Mouse (Mus musculus) kidney, embryonic 15.5 days (tissue): ENCODE data around the gene Ephx1. TPM values are rescaled to one million over a fixed set of nuclear protein-coding genes. Genes with fewer than 3 reads are reported as not detected.
"Not testable (repeated sequence)": the region's sequence is repeated elsewhere in the genome, so short reads cannot be mapped to it uniquely, and the experiment has no call there.

ENCODE experiments used
- ATAC-seq: fragments of 200-750 bp; cut with Nextera tagmentation; replicated peaks from 2 replicates; pipeline ENCODE4 v1.8.0; 2017; ENCODE audit warnings: moderate TSS enrichment; ENCODE audit not compliant: low FRiP score
- H3K27ac ChIP-seq: fragments of 300-500 bp; sonication (generic); 2 replicates; pipeline ENCODE4 v1.5.1; 2015; ENCODE audit warnings: mild to moderate bottlenecking, inconsistent platforms
- H3K27me3 ChIP-seq: fragments of 300-500 bp; sonication (generic); 2 replicates; pipeline ENCODE4 v1.6.1; 2015; ENCODE audit warnings: inconsistent platforms
- H3K36me3 ChIP-seq: fragments of 300-500 bp; sonication (generic); 2 replicates; pipeline ENCODE4 v1.6.1; 2015; ENCODE audit warnings: inconsistent platforms
- H3K4me1 ChIP-seq: fragments of 300-500 bp; sonication (generic); 2 replicates; pipeline ENCODE4 v1.6.1; 2015; ENCODE audit warnings: inconsistent platforms
- H3K4me2 ChIP-seq: fragments of 300-500 bp; sonication (generic); 2 replicates; pipeline ENCODE4 v1.6.1; 2015; ENCODE audit warnings: moderate library complexity, mild to moderate bottlenecking, inconsistent platforms
- H3K4me3 ChIP-seq: fragments of 300-500 bp; sonication (generic); replicated peaks from 2 replicates; pipeline ENCODE4 v1.5.1; 2015; ENCODE audit warnings: mild to moderate bottlenecking, inconsistent platforms
- H3K9ac ChIP-seq: fragments of 300-500 bp; sonication (generic); 2 replicates; pipeline ENCODE4 v1.6.1; 2015; ENCODE audit warnings: mild to moderate bottlenecking, inconsistent platforms
- H3K9me3 ChIP-seq: fragments of 300-500 bp; sonication (generic); replicated peaks from 2 replicates; pipeline ENCODE4 v1.6.1; 2016; ENCODE audit warnings: inconsistent platforms
- WGBS: fragments of 180-500 bp; shearing (Covaris S2); methylation state at CpG from one replicate; pipeline ENCODE4 v1.1.7; 2015; ENCODE audit warnings: mixed read lengths; 5-methylcytosine and 5-hydroxymethylcytosine counted together
- polyA plus RNA-seq: library from polyadenylated mRNA; unstranded; fragments of >200 nt; fragmentation: Nextera tagmentation; extraction: Ambion mirVana; gene quantifications from 2 replicates; pipeline ENCODE4 v1.2.1, GENCODE M21; 2015

Gene Ephx1
- polyA plus RNA-seq, 1 experiment from 2014 or later: 5.8 TPM

- Histone ChIP-seq H3K4me1 (no peaks in the 10 kb centered on the region), H3K36me3 (no peaks in the 10 kb centered on the region), H3K27ac (no peak overlapping the region), H3K9me3 (no peaks in the 10 kb centered on the region), H3K4me3 (no peak overlapping the region), H3K9ac (no peak overlapping the region), H3K4me2 (no peak overlapping the region), H3K27me3 (no peaks in the 10 kb centered on the region)
- no peak for ATAC-seq
- 63% methylated on average over 3 of the region's 3 CpGs for WGBS
Observed at GRCm38 (mm10) chr1:180990671-180991070, 30.0 kb downstream of the Ephx1 start.

- H3K27me3 ChIP-seq: no peaks in the 10 kb centered on the region; the same call in 1 of the 2 replicates
- H3K36me3 ChIP-seq: no peaks in the 10 kb centered on the region
- no peak overlapping the region for H3K4me2 ChIP-seq
- H3K9ac ChIP-seq: no peak overlapping the region
- no peak overlapping the region for H3K27ac ChIP-seq
- WGBS: 4% methylated on average over 9 of the region's 9 CpGs
- H3K4me3 ChIP-seq: no peak overlapping the region
- ATAC-seq: no peak
- H3K9me3 ChIP-seq: no peaks in the 10 kb centered on the region
- H3K4me1 ChIP-seq: no peaks in the 10 kb centered on the region
Observed at GRCm38 (mm10) chr1:180987759-180988158, 32.9 kb downstream of the Ephx1 start.

GRCm38 (mm10) chr1:180986701-180987100 lies 34.0 kb downstream of the Ephx1 start:
- WGBS: 90% methylated on average over 8 of the region's 8 CpGs
- no peaks in the 10 kb centered on the region for H3K9me3 ChIP-seq
- H3K4me3 ChIP-seq: no peak overlapping the region
- no peak overlapping the region for H3K27ac ChIP-seq
- no peak for ATAC-seq
- no peak overlapping the region for H3K4me2 ChIP-seq
- no peaks in the 10 kb centered on the region for H3K4me1 ChIP-seq
- no peaks in the 10 kb centered on the region; the same call in 1 of the 2 replicates for H3K27me3 ChIP-seq
- no peak overlapping the region for H3K9ac ChIP-seq
- H3K36me3 ChIP-seq: no peaks in the 10 kb centered on the region

GRCm38 (mm10) chr1:180981298-180982046 lies 39.2 kb downstream of the Ephx1 start:
- not testable (repeated sequence) for H3K36me3 ChIP-seq, H3K27ac ChIP-seq, H3K4me2 ChIP-seq, H3K4me1 ChIP-seq, H3K9me3 ChIP-seq, H3K27me3 ChIP-seq, H3K9ac ChIP-seq, H3K4me3 ChIP-seq
- WGBS: 86% methylated on average over 7 of the region's 7 CpGs
- ATAC-seq: 0 out of 2 replicates have a peak, but pooled peaks have one; percentile 33

GRCm38 (mm10) chr1:180980464-180980863 lies 40.2 kb downstream of the Ephx1 start:
- Histone ChIP-seq H3K27me3 (no peaks in the 10 kb centered on the region; the same call in 1 of the 2 replicates), H3K9me3 (no peaks in the 10 kb centered on the region), H3K9ac (no peak overlapping the region), H3K36me3 (no peaks in the 10 kb centered on the region), H3K27ac (no peak overlapping the region), H3K4me2 (no peak overlapping the region), H3K4me3 (no peak overlapping the region), H3K4me1 (no peaks in the 10 kb centered on the region)
- ATAC-seq: no peak
- 70% methylated on average over 2 of the region's 2 CpGs for WGBS

GRCm38 (mm10) chr1:180979484-180980251 lies 41.0 kb downstream of the Ephx1 start:
- Histone ChIP-seq H3K36me3 (no peaks in the 10 kb centered on the region), H3K9me3 (no peaks in the 10 kb centered on the region), H3K27ac (no peak overlapping the region), H3K4me3 (no peak overlapping the region), H3K27me3 (no peaks in the 10 kb centered on the region; the same call in 1 of the 2 replicates), H3K4me1 (no peaks in the 10 kb centered on the region), H3K9ac (no peak overlapping the region), H3K4me2 (no peak overlapping the region)
- ATAC-seq: no peak
- WGBS: 84% methylated on average over 24 of the region's 24 CpGs

GRCm38 (mm10) chr1:180976110-180976679 lies 44.5 kb downstream of the Ephx1 start:
- Histone ChIP-seq H3K9me3 (no peaks in the 10 kb centered on the region), H3K27me3 (no peaks in the 10 kb centered on the region), H3K4me3 (no peak overlapping the region), H3K9ac (no peak overlapping the region), H3K27ac (no peak overlapping the region), H3K36me3 (no peaks in the 10 kb centered on the region), H3K4me2 (no peak overlapping the region), H3K4me1 (no peaks in the 10 kb centered on the region)
- 61% methylated on average over 4 of the region's 4 CpGs for WGBS
- no peak for ATAC-seq

GRCm38 (mm10) chr1:180974126-180974746 lies 46.5 kb downstream of the Ephx1 start:
- Histone ChIP-seq H3K27ac (no peak overlapping the region), H3K9me3 (no peaks in the 10 kb centered on the region), H3K27me3 (no peaks in the 10 kb centered on the region), H3K36me3 (no peaks in the 10 kb centered on the region), H3K4me1 (no peaks in the 10 kb centered on the region), H3K4me3 (no peak overlapping the region), H3K9ac (no peak overlapping the region), H3K4me2 (no peak overlapping the region)
- peak; percentile 59; the same call in 1 of the 2 replicates for ATAC-seq
- 55% methylated on average over 14 of the region's 14 CpGs for WGBS

GRCm38 (mm10) chr1:180972941-180973340 lies 47.8 kb downstream of the Ephx1 start:
- 86% methylated on average over 10 of the region's 11 CpGs for WGBS

GRCm38 (mm10) chr1:180967261-180967660 lies 53.4 kb downstream of the Ephx1 start:
- Histone ChIP-seq H3K27me3 (no peaks in the 10 kb centered on the region), H3K4me3 (no peak overlapping the region), H3K9ac (no peak overlapping the region), H3K27ac (no peak overlapping the region), H3K9me3 (no peaks in the 10 kb centered on the region), H3K4me1 (0 out of 2 replicates have a peak, but pooled peaks cover 3% of the 10 kb centered on the region), H3K36me3 (peaks cover 32% of the 10 kb centered on the region), H3K4me2 (no peak overlapping the region)
- ATAC-seq: no peak
- 90% methylated on average over 7 of the region's 7 CpGs for WGBS

More at GRCm38 (mm10) chr1:180972941-180973340, 47.8 kb downstream of the Ephx1 start:
- Histone ChIP-seq H3K36me3 (0 out of 2 replicates have a peak, but pooled peaks cover 4% of the 10 kb centered on the region), H3K4me2 (no peak overlapping the region), H3K27me3 (no peaks in the 10 kb centered on the region), H3K9me3 (no peaks in the 10 kb centered on the region), H3K27ac (no peak overlapping the region), H3K4me1 (no peaks in the 10 kb centered on the region), H3K4me3 (no peak overlapping the region), H3K9ac (no peak overlapping the region)
- ATAC-seq: no peak

- ATAC-seq: no peak
- H3K4me1 ChIP-seq: 0 out of 2 replicates have a peak, but pooled peaks cover 3% of the 10 kb centered on the region
- no peaks in the 10 kb centered on the region for H3K27me3 ChIP-seq
- H3K4me3 ChIP-seq: no peak overlapping the region
- H3K9me3 ChIP-seq: no peaks in the 10 kb centered on the region
- H3K36me3 ChIP-seq: peaks cover 38% of the 10 kb centered on the region
- H3K4me2 ChIP-seq: no peak overlapping the region
- no peak overlapping the region for H3K9ac ChIP-seq
- no peak overlapping the region for H3K27ac ChIP-seq
- WGBS: 57% methylated on average over 3 of the region's 3 CpGs
Observed at GRCm38 (mm10) chr1:180966542-180966941, 54.2 kb downstream of the Ephx1 start.
